Mouse (Mus musculus) spleen, postnatal 36 days (tissue): ENCODE data around the gene Psen1.

Source experiments
- DNase-seq, 2 experiments: peaks; one replicate each; pipeline ENCODE4 v3.0.0; 2022; ENCODE audit warnings: low spot score in 2 of 2, mixed read lengths in 1 of 2

Gene Psen1

GRCm38 (mm10) chr12:83775621-83776020 is 87.7 kb downstream of the Psen1 start:
- no peak for DNase-seq

- DNase-seq = no peak
These were observed 88.8 kb downstream of the Psen1 start for GRCm38 (mm10) chr12:83776766-83777165.

- DNase-seq = no peak
These were observed 92.2 kb downstream of the Psen1 start for GRCm38 (mm10) chr12:83780181-83780580.

GRCm38 (mm10) chr12:83781204-83781603 is 93.3 kb downstream of the Psen1 start:
- DNase-seq = no peak

GRCm38 (mm10) chr12:83781640-83782278 is 93.8 kb downstream of the Psen1 start:
- DNase-seq = no peak

- DNase-seq = no peak
These were observed 94.7 kb downstream of the Psen1 start for GRCm38 (mm10) chr12:83782669-83783068.
